Mouse (Mus musculus) heart, embryonic 16.5 days (tissue): ENCODE results near the gene Kcnj10. TPM values are rescaled to one million over a fixed set of nuclear protein-coding genes. Genes with fewer than 3 reads are reported as not detected.

Experiments used
- ATAC-seq: fragments of 200-750 bp; cut with Nextera tagmentation; replicated peaks from 2 replicates; pipeline ENCODE4 v1.8.0; 2017; ENCODE audit warnings: moderate number of reproducible peaks; ENCODE audit not compliant: insufficient read depth, low FRiP score; ENCODE audit errors: extremely low read depth
- H3K27ac ChIP-seq: fragments of 300-500 bp; sonication (generic); 2 replicates; pipeline ENCODE4 v1.5.1; 2014; ENCODE audit warnings: mild to moderate bottlenecking, low read length, control low read depth, moderate library complexity
- H3K27me3 ChIP-seq: fragments of 300-500 bp; sonication (generic); 2 replicates; pipeline ENCODE4 v1.6.1; 2014; ENCODE audit warnings: low read length, mixed read lengths; ENCODE audit not compliant: control insufficient read depth, insufficient read depth
- H3K36me3 ChIP-seq: fragments of 300-500 bp; sonication (generic); 2 replicates; pipeline ENCODE4 v1.6.1; 2014; ENCODE audit not compliant: control insufficient read depth, insufficient read depth
- H3K4me1 ChIP-seq: fragments of 300-500 bp; sonication (generic); 2 replicates; pipeline ENCODE4 v1.6.1; 2014; ENCODE audit warnings: low read length, mixed read lengths; ENCODE audit not compliant: control insufficient read depth, insufficient read depth
- H3K4me2 ChIP-seq: fragments of 300-500 bp; sonication (generic); 2 replicates; pipeline ENCODE4 v1.6.1; 2014; ENCODE audit warnings: low read depth, mild to moderate bottlenecking, control low read depth, low read length
- H3K4me3 ChIP-seq: fragments of 300-500 bp; sonication (generic); 2 replicates; pipeline ENCODE4 v1.5.1; 2014; ENCODE audit warnings: mild to moderate bottlenecking, control low read depth, low read length
- H3K9ac ChIP-seq: fragments of 300-500 bp; sonication (generic); 2 replicates; pipeline ENCODE4 v1.6.1; 2014; ENCODE audit warnings: low read length, control low read depth
- H3K9me3 ChIP-seq: fragments of 300-500 bp; sonication (generic); replicated peaks from 2 replicates; pipeline ENCODE4 v1.6.1; 2016; ENCODE audit warnings: low read length; ENCODE audit not compliant: control insufficient read depth
- WGBS: fragments of 180-500 bp; shearing (Covaris S2); extraction: QIAGEN DNeasy Blood & Tissue Kit; methylation state at CpG from one replicate; pipeline ENCODE4 v1.1.7; 2014; 5-methylcytosine and 5-hydroxymethylcytosine counted together
- polyA plus RNA-seq: library from polyadenylated mRNA; unstranded; fragments of >200 nt; fragmentation: Nextera tagmentation; extraction: Ambion mirVana; gene quantifications from 2 replicates; pipeline ENCODE4 v1.2.1, GENCODE M21; 2015

Kcnj10 gene
- 0.04 and 0.05 TPM in 2 replicates for polyA plus RNA-seq

DNA sequence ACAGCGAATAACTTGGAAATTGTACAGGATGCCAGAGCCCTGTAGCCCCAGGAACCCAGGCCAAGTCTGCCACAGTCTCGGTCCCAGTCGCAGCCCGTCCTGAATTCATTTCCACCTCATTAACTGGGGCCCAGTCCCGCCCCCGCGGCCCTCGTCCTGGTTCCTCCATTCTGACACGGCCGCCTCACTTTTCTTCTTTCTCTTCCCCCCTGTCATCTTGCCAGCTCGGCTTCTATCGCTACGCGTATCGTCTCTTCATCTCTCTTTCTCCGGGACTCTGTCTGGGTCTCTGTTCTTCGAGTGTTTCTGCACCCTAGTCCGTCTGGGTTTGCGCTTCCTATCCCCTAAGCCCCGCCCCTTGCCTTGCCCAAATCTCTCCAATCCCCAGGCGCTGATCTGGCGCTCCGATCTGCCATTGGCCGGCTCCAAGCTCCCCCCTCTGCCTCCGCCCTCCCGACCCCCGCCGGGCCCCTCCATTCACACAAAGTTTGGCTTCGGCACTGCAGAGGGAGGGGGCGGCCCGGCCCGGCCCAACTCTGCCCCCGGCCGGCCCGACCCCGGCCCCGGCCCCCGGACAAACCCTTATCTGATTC is at the start of gene Kcnj10:
Kcnj10 (plus strand) TSS at position 482 of the 593 bp plus-strand sequence.
- Histone ChIP-seq H3K4me3 (peak within 1 kb of the TSS; percentile 55), H3K9ac (no peak within 1 kb of the TSS), H3K9me3 (no peaks in the 10 kb centered on the region), H3K4me2 (peak within 1 kb of the TSS; percentile 86), H3K27me3 (peaks cover 43% of the 10 kb centered on the region), H3K36me3 (no peaks in the 10 kb centered on the region), H3K4me1 (peaks cover 11% of the 10 kb centered on the region), H3K27ac (no peak within 1 kb of the TSS)
- WGBS, result 2% methylated on average over 38 of the region's 38 CpGs
- ATAC-seq, result peak; percentile 73

DNA sequence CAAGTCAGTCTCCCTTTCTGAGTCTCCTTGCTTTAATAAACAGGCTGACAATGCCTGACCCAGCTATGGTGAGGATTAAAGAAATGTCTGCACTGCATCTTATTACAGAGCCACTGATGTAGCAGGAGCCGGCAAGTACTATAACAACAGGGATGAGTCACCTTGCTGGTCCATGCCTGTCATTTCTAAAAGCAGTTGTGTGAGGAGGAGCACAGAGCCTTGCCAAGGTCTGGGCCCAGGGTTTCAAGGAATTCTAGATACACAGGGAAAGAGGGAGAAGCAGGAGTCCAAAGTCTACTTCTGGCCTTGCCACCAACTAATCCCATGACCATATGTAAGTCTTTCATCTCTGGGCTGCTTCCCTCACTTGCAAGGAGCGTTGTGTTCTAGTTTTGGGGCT is 48.1 kb upstream of the Kcnj10 start:
- WGBS, result 82% methylated on average over 2 of the region's 2 CpGs
- peaks cover 24% of the 10 kb centered on the region for H3K36me3 ChIP-seq

DNA sequence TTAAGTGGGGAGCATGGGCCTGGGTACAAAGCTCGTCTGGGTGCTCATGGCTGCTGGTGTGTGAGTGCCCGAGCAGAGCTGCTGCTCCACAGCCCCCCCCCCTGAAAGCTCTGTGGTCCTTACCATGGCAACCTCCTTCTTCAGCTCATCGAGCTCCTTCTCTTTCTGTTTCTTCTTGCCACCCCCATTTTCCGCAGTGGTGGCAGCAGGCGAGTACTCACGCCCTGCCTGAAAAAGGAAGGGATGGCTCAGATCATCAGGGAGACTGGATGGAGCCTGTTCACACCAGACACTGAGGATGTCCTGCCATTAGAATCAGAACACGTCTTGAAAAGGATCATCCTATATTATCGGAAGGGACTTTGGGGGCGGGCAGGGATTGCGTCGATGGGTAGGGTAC is 47.6 kb upstream of the Kcnj10 start:
- 88% methylated on average over 11 of the region's 11 CpGs for WGBS
- H3K4me2 ChIP-seq, result no peak overlapping the region
- no peak overlapping the region for H3K27ac ChIP-seq
- peaks cover 24% of the 10 kb centered on the region for H3K36me3 ChIP-seq
- peaks cover 22% of the 10 kb centered on the region for H3K4me1 ChIP-seq
- no peaks in the 10 kb centered on the region for H3K9me3 ChIP-seq
- H3K9ac ChIP-seq, result no peak overlapping the region
- ATAC-seq, result no peak
- no peak overlapping the region for H3K4me3 ChIP-seq
- no peaks in the 10 kb centered on the region for H3K27me3 ChIP-seq

More for the DNA sequence above, 48.1 kb upstream of the Kcnj10 start:
- H3K27me3 ChIP-seq, result no peaks in the 10 kb centered on the region
- no peaks in the 10 kb centered on the region for H3K9me3 ChIP-seq
- no peak overlapping the region for H3K27ac ChIP-seq
- H3K4me2 ChIP-seq, result no peak overlapping the region
- no peak overlapping the region for H3K4me3 ChIP-seq
- H3K9ac ChIP-seq, result no peak overlapping the region
- no peak for ATAC-seq
- peaks cover 18% of the 10 kb centered on the region for H3K4me1 ChIP-seq

DNA sequence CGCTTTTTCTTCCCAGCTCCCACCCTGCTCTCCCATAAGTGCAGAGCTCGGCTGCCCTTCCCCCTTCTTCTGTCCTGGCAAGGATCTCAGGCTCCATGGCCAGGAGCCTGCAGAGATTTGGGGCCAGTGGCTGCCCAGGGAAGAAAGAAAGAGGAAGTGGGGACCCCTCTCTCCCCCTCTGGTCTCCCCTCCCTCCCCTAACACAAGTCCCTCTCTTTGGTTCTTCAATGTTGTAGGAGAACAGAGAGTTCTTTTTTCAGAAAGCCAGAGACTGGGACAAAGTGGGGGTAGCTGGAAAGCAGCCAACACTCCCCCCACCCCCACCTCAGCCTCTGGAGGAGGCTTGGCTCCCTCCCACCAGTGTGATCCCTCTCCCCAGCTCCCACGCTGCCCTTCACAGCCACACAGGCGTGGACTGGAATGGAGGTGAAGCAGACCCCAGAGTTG is 45.2 kb upstream of the Kcnj10 start:
- ATAC-seq, result no peak
- H3K36me3 ChIP-seq, result peaks cover 7% of the 10 kb centered on the region; the same call in 1 of the 2 replicates
- peaks cover 33% of the 10 kb centered on the region for H3K4me1 ChIP-seq
- peak overlapping the region; percentile 39 for H3K9ac ChIP-seq
- H3K4me2 ChIP-seq, result peak overlapping the region; percentile 68
- no peaks in the 10 kb centered on the region for H3K9me3 ChIP-seq
- peak overlapping the region; percentile 53 for H3K4me3 ChIP-seq
- H3K27ac ChIP-seq, result peak overlapping the region; percentile 90
- no peaks in the 10 kb centered on the region for H3K27me3 ChIP-seq
- 46% methylated on average over 4 of the region's 4 CpGs for WGBS

GRCm38 (mm10) chr1:172296816-172297510 is 44.0 kb upstream of the Kcnj10 start:
- ATAC-seq, result peak; percentile 9; the same call in 1 of the 2 replicates
- H3K27me3 ChIP-seq, result no peaks in the 10 kb centered on the region

DNA sequence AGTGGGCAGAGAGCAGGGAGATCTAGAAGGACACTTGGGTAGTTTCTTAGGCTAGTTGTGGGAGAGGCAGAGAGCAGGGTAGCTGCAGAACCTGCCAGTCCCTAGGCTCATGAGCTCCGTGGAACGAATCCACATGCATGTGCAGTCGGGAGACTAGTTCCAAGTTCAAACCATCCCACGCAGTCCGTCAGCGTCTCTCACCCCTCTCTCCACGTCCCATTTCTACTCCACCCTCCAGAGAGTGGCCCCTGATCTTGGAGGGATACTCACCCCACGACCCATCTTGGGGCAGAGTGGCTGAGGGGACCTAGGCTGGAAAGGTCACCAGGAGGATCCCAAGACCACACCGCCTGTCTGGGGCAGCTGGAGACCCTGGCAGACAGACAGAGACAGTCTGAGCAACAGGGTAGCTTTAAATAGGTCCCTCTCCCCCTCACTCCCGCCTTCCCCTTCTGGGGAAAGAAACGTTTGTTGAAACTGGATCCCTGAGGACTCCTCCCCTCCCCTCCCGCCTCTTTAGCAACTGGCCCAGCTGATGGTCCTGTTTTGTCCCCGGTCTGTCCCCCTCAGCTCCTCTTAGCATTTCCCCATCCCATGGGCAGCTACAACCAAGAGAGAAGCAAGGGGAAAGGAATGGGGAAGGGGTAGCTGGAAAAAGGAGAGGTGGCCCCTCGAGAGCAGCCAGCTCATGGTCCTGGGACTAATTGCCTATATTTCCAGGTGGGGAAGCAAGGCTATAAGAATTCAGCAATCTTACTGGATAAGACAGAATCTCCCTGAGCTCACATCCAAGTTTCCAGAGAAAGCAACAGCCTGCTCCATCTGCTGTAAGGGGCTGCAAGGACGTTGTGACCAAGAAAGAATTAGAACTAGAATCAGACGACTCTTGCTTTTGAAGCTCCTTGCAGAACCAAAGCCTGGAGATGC is 43.1 kb upstream of the Kcnj10 start, which contains the start of gene Atp1a2:
Atp1a2 (minus strand) TSS at position 454 of the 927 bp plus-strand sequence.
- no peaks in the 10 kb centered on the region for H3K27me3 ChIP-seq
- H3K27ac ChIP-seq, result peak within 1 kb of the TSS; percentile 90
- H3K4me3 ChIP-seq, result peak within 1 kb of the TSS; percentile 53
- WGBS, result 9% methylated on average over 16 of the region's 16 CpGs
- peak within 1 kb of the TSS; percentile 73 for H3K9ac ChIP-seq
- no peaks in the 10 kb centered on the region for H3K9me3 ChIP-seq
- H3K36me3 ChIP-seq, result peaks cover under 1% of the 10 kb centered on the region; the same call in 1 of the 2 replicates
- H3K4me2 ChIP-seq, result peak within 1 kb of the TSS; percentile 68
- peak; percentile 81 for ATAC-seq
- peaks cover 37% of the 10 kb centered on the region for H3K4me1 ChIP-seq

More at GRCm38 (mm10) chr1:172296816-172297510, 44.0 kb upstream of the Kcnj10 start:
- Histone ChIP-seq H3K4me3 (peak overlapping the region; percentile 53), H3K4me1 (peaks cover 37% of the 10 kb centered on the region), H3K27ac (peak overlapping the region; percentile 90), H3K9me3 (no peaks in the 10 kb centered on the region), H3K4me2 (peak overlapping the region; percentile 68), H3K9ac (peak overlapping the region; percentile 73), H3K36me3 (peaks cover 3% of the 10 kb centered on the region; the same call in 1 of the 2 replicates)
- WGBS, result 61% methylated on average over 6 of the region's 6 CpGs

GRCm38 (mm10) chr1:172299528-172299927 is 41.5 kb upstream of the Kcnj10 start:
- Histone ChIP-seq H3K27ac (peak overlapping the region; percentile 60), H3K36me3 (no peaks in the 10 kb centered on the region), H3K9me3 (no peaks in the 10 kb centered on the region), H3K4me2 (no peak overlapping the region), H3K4me1 (peaks cover 37% of the 10 kb centered on the region), H3K4me3 (no peak overlapping the region), H3K27me3 (no peaks in the 10 kb centered on the region), H3K9ac (0 out of 2 replicates have a peak overlapping the region, but pooled peaks have one; percentile 8)
- ATAC-seq, result no peak
- WGBS, result 47% methylated on average over 7 of the region's 7 CpGs

DNA sequence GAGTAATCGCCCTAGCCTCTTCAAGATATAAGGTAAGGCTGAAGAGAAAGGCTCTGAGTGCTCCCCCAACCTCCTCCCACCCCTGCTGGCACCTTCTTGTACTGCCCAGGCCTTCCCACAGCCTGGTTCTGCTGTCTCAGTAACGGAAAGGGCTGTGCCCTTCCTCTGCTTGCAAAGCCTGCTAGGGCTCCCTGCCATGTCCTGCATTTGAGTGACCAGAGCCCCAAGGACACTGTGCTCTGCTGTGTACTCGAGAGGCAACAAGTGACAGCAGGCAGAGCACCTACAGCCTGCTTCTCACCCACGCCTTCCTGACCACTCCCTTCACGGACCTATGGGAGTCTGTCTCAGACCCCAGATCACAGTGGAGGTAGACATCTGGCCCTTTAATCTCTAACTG is 40.8 kb upstream of the Kcnj10 start:
- peak overlapping the region; percentile 60 for H3K27ac ChIP-seq
- no peak for ATAC-seq
- no peaks in the 10 kb centered on the region for H3K9me3 ChIP-seq
- H3K4me1 ChIP-seq, result peaks cover 36% of the 10 kb centered on the region
- no peak overlapping the region for H3K4me2 ChIP-seq
- no peaks in the 10 kb centered on the region for H3K27me3 ChIP-seq
- no peak overlapping the region for H3K4me3 ChIP-seq
- 54% methylated on average over 5 of the region's 5 CpGs for WGBS
- no peak overlapping the region; the same call in 1 of the 2 replicates for H3K9ac ChIP-seq
- H3K36me3 ChIP-seq, result no peaks in the 10 kb centered on the region
